Mouse (Mus musculus) neural tube, embryonic 14.5 days (tissue): ENCODE data around the gene Sf3b3. TPM values are rescaled to one million over a fixed set of nuclear protein-coding genes. Genes with fewer than 3 reads are reported as not detected.
"Not testable (repeated sequence)": the region's sequence is repeated elsewhere in the genome, so short reads cannot be mapped to it uniquely, and the experiment has no call there.

ENCODE experiments used
- ATAC-seq: fragments of 200-750 bp; cut with Nextera tagmentation; 2 replicates; pipeline ENCODE4 v1.8.0; 2017; ENCODE audit warnings: low read depth, mild to moderate bottlenecking, moderate TSS enrichment, moderate library complexity
- H3K27ac ChIP-seq: fragments of 300-500 bp; sonication (generic); 2 replicates; pipeline ENCODE4 v1.5.1; 2014; ENCODE audit warnings: low read depth, mild to moderate bottlenecking, control low read depth, low read length, moderate library complexity, mixed read lengths
- H3K27me3 ChIP-seq: fragments of 300-500 bp; sonication (generic); 2 replicates; pipeline ENCODE4 v1.6.1; 2014; ENCODE audit warnings: low read length; ENCODE audit not compliant: control insufficient read depth, insufficient read depth
- H3K36me3 ChIP-seq: fragments of 300-500 bp; sonication (generic); 2 replicates; pipeline ENCODE4 v1.6.1; 2014; ENCODE audit warnings: low read length, mixed read lengths; ENCODE audit not compliant: control insufficient read depth, insufficient read depth
- H3K4me1 ChIP-seq: fragments of 300-500 bp; sonication (generic); 2 replicates; pipeline ENCODE4 v1.6.1; 2014; ENCODE audit warnings: low read length; ENCODE audit not compliant: control insufficient read depth, insufficient read depth
- H3K4me2 ChIP-seq: fragments of 300-500 bp; sonication (generic); 2 replicates; pipeline ENCODE4 v1.6.1; 2014; ENCODE audit warnings: mild to moderate bottlenecking, low read depth, low read length, control low read depth
- H3K4me3 ChIP-seq: fragments of 300-500 bp; sonication (generic); 2 replicates; pipeline ENCODE4 v1.5.1; 2014; ENCODE audit warnings: low read depth, low read length, control low read depth, mixed read lengths
- H3K9ac ChIP-seq: fragments of 300-500 bp; sonication (generic); replicated peaks from 2 replicates; pipeline ENCODE4 v1.6.1; 2014; ENCODE audit warnings: low read depth, mild to moderate bottlenecking, control low read depth, low read length, mixed read lengths
- H3K9me3 ChIP-seq: fragments of 300-500 bp; sonication (generic); 2 replicates; pipeline ENCODE4 v1.6.1; 2016; ENCODE audit warnings: low read length; ENCODE audit not compliant: control insufficient read depth
- WGBS: fragments of 180-500 bp; shearing (Covaris S2); extraction: QIAGEN DNeasy Blood & Tissue Kit; methylation state at CpG from one replicate; pipeline ENCODE4 v1.1.7; 2014; 5-methylcytosine and 5-hydroxymethylcytosine counted together
- polyA plus RNA-seq: library from polyadenylated mRNA; unstranded; fragments of >200 nt; fragmentation: Nextera tagmentation; extraction: Ambion mirVana; gene quantifications from 2 replicates; pipeline ENCODE4 v1.2.1, GENCODE M21; 2014

The Sf3b3 gene
- polyA plus RNA-seq, 1 experiment from 2014 or later: 87.3 TPM

- no peaks in the 10 kb centered on the region for H3K27me3 ChIP-seq
- WGBS: 78% methylated on average over 10 of the region's 10 CpGs
- H3K4me1 ChIP-seq: no peaks in the 10 kb centered on the region
- no peak overlapping the region for H3K9ac ChIP-seq
- H3K36me3 ChIP-seq: no peaks in the 10 kb centered on the region
- no peak overlapping the region for H3K4me3 ChIP-seq
- no peaks in the 10 kb centered on the region for H3K9me3 ChIP-seq
- no peak for ATAC-seq
- no peak overlapping the region for H3K27ac ChIP-seq
- no peak overlapping the region for H3K4me2 ChIP-seq
Measured at GRCm38 (mm10) chr8:110791164-110791563, 55.4 kb downstream of the Sf3b3 start.

DNA sequence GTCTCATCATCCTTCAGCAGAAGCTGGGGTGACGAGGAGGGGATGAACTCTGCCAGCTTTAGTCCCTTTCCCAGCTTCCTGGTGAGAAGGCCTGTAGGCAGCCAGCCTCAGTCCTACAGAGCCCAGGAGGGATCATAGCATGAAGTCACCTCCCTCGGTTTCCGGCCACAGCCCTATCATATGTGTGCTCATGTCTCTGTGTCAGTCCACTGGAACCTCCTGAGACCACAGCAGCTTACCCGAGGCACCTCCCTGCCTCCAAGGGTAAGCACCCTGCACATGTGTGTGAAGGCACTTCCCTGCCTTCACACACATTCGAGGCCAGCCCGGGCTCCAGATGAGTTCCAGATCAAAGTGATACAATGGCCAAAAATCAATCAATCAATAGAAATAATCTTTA lies 56.3 kb downstream of the Sf3b3 start:
- no peaks in the 10 kb centered on the region for H3K9me3 ChIP-seq
- no peaks in the 10 kb centered on the region for H3K4me1 ChIP-seq
- no peak for ATAC-seq
- H3K27me3 ChIP-seq: no peaks in the 10 kb centered on the region
- H3K9ac ChIP-seq: no peak overlapping the region
- H3K36me3 ChIP-seq: no peaks in the 10 kb centered on the region
- no peak overlapping the region for H3K4me3 ChIP-seq
- no peak overlapping the region for H3K4me2 ChIP-seq
- 77% methylated on average over 6 of the region's 6 CpGs for WGBS
- H3K27ac ChIP-seq: no peak overlapping the region

DNA sequence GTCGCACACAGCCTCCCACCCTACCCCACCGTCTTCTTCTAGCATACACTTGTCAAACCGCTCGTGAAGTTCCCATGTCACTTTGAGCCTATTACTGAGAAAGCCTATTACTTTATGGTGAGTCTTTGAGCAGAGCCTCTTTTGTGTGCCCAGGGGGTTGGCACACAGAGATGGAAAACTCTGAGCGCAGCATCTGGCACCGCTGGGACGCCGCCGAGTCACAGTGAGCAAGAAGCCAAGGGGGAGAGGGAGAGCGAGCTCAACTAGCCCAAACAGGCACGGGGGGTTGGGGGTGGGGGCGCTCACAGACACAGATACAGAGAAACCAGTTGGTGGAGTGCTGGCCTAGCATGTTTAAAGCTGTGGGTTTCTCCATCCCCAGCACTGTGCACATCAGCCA lies 57.0 kb downstream of the Sf3b3 start:
- Histone ChIP-seq H3K27ac (no peak overlapping the region), H3K4me1 (no peaks in the 10 kb centered on the region), H3K4me3 (no peak overlapping the region), H3K9me3 (no peaks in the 10 kb centered on the region), H3K27me3 (no peaks in the 10 kb centered on the region), H3K36me3 (no peaks in the 10 kb centered on the region), H3K9ac (no peak overlapping the region), H3K4me2 (no peak overlapping the region)
- no peak for ATAC-seq
- WGBS: 51% methylated on average over 12 of the region's 12 CpGs

DNA sequence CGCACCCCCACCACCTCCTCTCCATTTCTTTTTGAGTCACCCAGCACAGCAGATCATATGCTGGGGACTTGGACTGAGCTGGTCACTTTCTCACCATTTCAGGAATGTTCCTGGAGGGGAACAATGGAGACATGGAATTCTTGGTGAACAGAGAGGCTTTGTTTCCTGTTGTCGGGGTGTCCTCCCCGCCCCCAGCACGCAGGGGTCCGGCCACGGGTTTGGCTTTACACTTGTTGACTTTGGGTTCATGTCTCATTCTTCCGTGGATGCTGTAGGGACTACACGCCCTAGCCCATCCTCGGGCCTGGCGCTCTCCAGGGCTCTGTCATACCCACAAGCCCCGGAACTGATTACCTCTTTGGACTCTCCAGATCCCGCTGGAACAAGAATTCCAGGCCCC lies 57.6 kb downstream of the Sf3b3 start:
- no peak overlapping the region for H3K27ac ChIP-seq

DNA sequence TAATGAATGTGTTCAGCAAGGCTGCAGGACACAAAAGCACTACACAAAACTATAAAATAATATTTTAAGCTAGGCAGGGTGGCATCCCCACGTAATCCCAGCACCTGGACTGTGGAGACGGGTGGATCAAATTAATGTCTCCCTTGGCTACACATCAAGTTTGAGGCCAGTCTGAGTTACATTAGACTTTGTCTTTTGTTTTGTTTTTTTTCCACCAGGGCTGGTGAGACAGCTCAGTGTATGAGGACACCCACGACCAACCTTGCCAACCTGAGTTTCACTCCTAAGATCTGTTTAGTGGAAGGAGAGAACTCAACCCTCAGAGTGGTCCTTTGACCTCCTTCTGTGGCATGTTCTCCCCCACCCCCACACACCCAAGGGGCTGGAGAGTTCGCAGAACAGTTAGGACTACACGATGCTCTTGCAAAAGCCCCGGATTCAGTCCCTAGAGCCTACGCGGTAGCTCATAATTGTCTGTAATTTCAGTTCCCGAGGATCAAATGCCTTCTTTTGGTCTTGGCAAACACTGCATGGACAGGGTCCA lies 59.1 kb downstream of the Sf3b3 start:
- Histone ChIP-seq H3K4me1 (no peaks in the 10 kb centered on the region), H3K9ac (no peak overlapping the region), H3K27me3 (no peaks in the 10 kb centered on the region), H3K27ac (no peak overlapping the region), H3K4me2 (no peak overlapping the region), H3K4me3 (no peak overlapping the region), H3K36me3 (no peaks in the 10 kb centered on the region), H3K9me3 (no peaks in the 10 kb centered on the region)
- 88% methylated on average over 9 of the region's 9 CpGs for WGBS
- no peak for ATAC-seq

More for the DNA sequence above, 57.6 kb downstream of the Sf3b3 start:
- WGBS: 59% methylated on average over 12 of the region's 12 CpGs
- Histone ChIP-seq H3K36me3 (no peaks in the 10 kb centered on the region), H3K4me3 (no peak overlapping the region), H3K4me2 (no peak overlapping the region), H3K4me1 (no peaks in the 10 kb centered on the region), H3K9ac (no peak overlapping the region), H3K27me3 (no peaks in the 10 kb centered on the region), H3K9me3 (no peaks in the 10 kb centered on the region)
- no peak for ATAC-seq

GRCm38 (mm10) chr8:110786934-110787333 lies 59.7 kb downstream of the Sf3b3 start:
- H3K4me1 ChIP-seq: no peaks in the 10 kb centered on the region
- no peaks in the 10 kb centered on the region for H3K36me3 ChIP-seq
- H3K9ac ChIP-seq: no peak overlapping the region
- H3K9me3 ChIP-seq: no peaks in the 10 kb centered on the region
- H3K4me3 ChIP-seq: no peak overlapping the region
- H3K27me3 ChIP-seq: no peaks in the 10 kb centered on the region
- ATAC-seq: no peak
- 88% methylated on average over 8 of the region's 8 CpGs for WGBS
- H3K4me2 ChIP-seq: no peak overlapping the region
- H3K27ac ChIP-seq: no peak overlapping the region

DNA sequence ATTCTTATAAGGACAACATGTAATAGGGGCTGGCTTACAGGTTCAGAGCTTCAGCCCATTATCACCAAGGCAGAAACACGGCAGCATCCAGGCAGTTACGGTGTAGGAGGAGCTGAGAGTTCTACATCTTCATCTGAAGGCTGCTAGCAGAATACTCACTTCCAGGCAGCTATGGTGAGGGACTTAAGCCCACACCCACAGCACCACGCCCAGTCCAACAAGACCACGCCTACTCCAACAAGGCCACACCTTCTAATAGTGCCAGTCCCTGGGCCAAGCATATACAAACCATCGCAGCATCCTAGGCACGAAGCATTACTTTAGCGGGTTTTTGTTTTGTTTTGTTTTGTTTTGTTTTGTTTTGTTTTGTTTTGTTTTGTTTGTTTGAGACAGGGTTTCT lies 60.1 kb downstream of the Sf3b3 start:
- not testable (repeated sequence) for H3K27ac ChIP-seq, H3K9me3 ChIP-seq, H3K27me3 ChIP-seq, H3K9ac ChIP-seq, ATAC-seq, H3K4me3 ChIP-seq, H3K4me2 ChIP-seq, H3K36me3 ChIP-seq, H3K4me1 ChIP-seq
- whole genome bisulfite sequencing: 85% methylated on average over 7 of the region's 7 CpGs

DNA sequence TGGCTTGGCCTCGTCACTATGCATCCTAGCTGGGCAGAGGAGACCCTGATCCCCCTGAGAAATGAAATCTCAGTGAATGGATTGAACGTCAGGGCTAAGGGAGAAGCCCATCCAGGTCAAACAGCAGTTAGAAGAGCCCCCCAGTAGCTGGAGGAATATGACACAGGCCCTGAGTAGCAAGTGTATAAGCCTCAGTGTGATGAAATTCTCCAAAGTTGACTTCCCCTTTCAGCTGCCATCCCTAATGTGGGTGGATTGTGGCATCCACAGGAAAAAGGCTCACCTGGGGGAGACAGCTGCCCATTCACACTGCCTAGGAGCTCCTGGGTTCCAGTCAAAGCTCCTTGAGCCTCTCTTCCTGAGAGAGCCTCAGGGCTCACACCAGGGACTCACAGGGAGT lies 61.2 kb downstream of the Sf3b3 start:
- 69% methylated on average over 2 of the region's 2 CpGs for WGBS
- Histone ChIP-seq H3K4me2 (no peak overlapping the region), H3K27ac (no peak overlapping the region), H3K9me3 (no peaks in the 10 kb centered on the region), H3K36me3 (no peaks in the 10 kb centered on the region), H3K4me3 (no peak overlapping the region), H3K9ac (no peak overlapping the region), H3K4me1 (no peaks in the 10 kb centered on the region), H3K27me3 (no peaks in the 10 kb centered on the region)
- ATAC-seq: no peak

DNA sequence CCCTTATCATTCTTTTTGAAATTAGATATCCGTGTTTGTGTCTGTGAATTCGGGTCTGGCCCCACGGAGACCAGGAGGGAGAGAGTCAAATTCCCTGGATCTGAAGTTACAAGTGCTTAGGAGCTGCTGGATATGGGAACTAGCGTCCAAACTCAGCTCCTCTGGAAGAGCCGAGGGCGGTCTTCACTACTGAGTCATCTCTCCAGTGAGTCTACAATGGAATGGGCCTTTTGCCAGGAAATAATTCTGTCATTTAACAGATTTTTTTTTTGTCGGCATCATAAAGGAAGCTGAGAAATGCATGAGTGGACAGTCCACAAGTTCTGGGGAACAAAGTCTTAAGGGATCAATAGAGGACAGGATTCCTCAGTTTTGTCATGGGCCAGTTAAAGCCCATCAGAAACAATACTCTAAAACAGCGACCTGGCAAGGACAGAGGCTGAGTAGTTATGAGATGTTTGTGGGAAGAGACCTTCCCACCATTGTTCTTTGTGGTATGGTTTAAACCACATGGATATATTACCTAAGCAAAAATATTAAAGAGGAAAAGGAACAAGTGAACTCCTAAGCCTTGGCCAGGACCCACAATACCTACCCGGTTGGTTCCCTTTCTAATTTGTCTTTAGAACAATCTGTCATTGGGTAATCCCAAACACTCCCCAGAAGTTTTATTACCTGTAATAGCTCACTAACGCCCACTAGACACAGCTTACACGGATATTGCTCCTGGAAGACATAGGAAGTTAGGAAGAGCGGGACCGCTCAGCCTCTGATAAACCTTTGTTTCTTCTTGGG lies 66.5 kb downstream of the Sf3b3 start:
- WGBS: 82% methylated on average over 13 of the region's 13 CpGs
- ATAC-seq: no peak
- no peaks in the 10 kb centered on the region for H3K9me3 ChIP-seq
- no peak overlapping the region for H3K27ac ChIP-seq
- H3K27me3 ChIP-seq: no peaks in the 10 kb centered on the region
- no peak overlapping the region for H3K9ac ChIP-seq
- H3K4me3 ChIP-seq: no peak overlapping the region
- H3K4me1 ChIP-seq: no peaks in the 10 kb centered on the region
- no peak overlapping the region for H3K4me2 ChIP-seq
- H3K36me3 ChIP-seq: no peaks in the 10 kb centered on the region
